Mouse (Mus musculus) heart, adult 2 months (tissue): Measurements from ENCODE around the gene Plcl2.
"Not testable (repeated sequence)": the region's sequence is repeated elsewhere in the genome, so short reads cannot be mapped to it uniquely, and the experiment has no call there.

Experiments
- EP300 ChIP-seq: fragments of 200-500 bp; IDR thresholded peaks from 2 replicates; pipeline ENCODE4 v1.6.1; 2011; ENCODE audit warnings: low read depth, low read length, control low read depth; ENCODE audit not compliant: insufficient read depth
- POLR2A ChIP-seq: fragments of 200-500 bp; IDR thresholded peaks from 2 replicates; pipeline ENCODE4 v1.6.1; 2011; ENCODE audit warnings: mild to moderate bottlenecking, low read depth, low read length, control low read depth; ENCODE audit not compliant: insufficient read depth

- TF ChIP-seq POLR2A, EP300: not testable (repeated sequence)
Measured at GRCm38 (mm10) chr17:50570228-50570627, 61.0 kb downstream of the Plcl2 start.
